Mouse (Mus musculus) forebrain, embryonic 10.5 days (tissue): ENCODE results near the gene Slc8b1. TPM values are rescaled to one million over a fixed set of nuclear protein-coding genes. Genes with fewer than 3 reads are reported as not detected.
"Not testable (repeated sequence)": the region's sequence is repeated elsewhere in the genome, so short reads cannot be mapped to it uniquely, and the experiment has no call there.

ENCODE experiments used
- DNase-seq: peaks from one replicate; pipeline ENCODE4 v3.0.0-alpha.2; 2017; ENCODE audit warnings: low spot score; ENCODE audit errors: extremely low spot score
- H3K27ac ChIP-seq: fragments of 300-500 bp; sonication (generic); 2 replicates; pipeline ENCODE4 v1.5.1; 2016; ENCODE audit warnings: mild to moderate bottlenecking
- H3K27me3 ChIP-seq: fragments of 300-500 bp; sonication (generic); 2 replicates; pipeline ENCODE4 v1.6.1; 2016; ENCODE audit warnings: mild to moderate bottlenecking; ENCODE audit not compliant: poor library complexity, severe bottlenecking
- H3K36me3 ChIP-seq: fragments of 300-500 bp; sonication (generic); replicated peaks from 2 replicates; pipeline ENCODE4 v1.6.1; 2016; ENCODE audit warnings: mild to moderate bottlenecking, moderate library complexity
- H3K4me1 ChIP-seq: fragments of 300-500 bp; sonication (generic); 2 replicates; pipeline ENCODE4 v1.6.1; 2016
- H3K4me3 ChIP-seq: fragments of 300-500 bp; sonication (generic); 2 replicates; pipeline ENCODE4 v1.5.1; 2016; ENCODE audit warnings: mild to moderate bottlenecking, moderate library complexity
- H3K9me3 ChIP-seq: fragments of 300-500 bp; sonication (generic); 2 replicates; pipeline ENCODE4 v1.6.1; 2016; ENCODE audit warnings: mild to moderate bottlenecking, moderate library complexity
- WGBS: fragments of 180-500 bp; shearing (Covaris S2); methylation state at CpG from one replicate; pipeline ENCODE4 v1.1.7; 2016; 5-methylcytosine and 5-hydroxymethylcytosine counted together
- polyA plus RNA-seq: library from polyadenylated mRNA; unstranded; fragments of >200 nt; fragmentation: Nextera tagmentation; extraction: Ambion mirVana; gene quantifications from 2 replicates; pipeline ENCODE4 v1.2.1, GENCODE M21; 2016

Slc8b1 gene
- polyA plus RNA-seq, 1 experiment from 2014 or later = 4.4 TPM

DNA sequence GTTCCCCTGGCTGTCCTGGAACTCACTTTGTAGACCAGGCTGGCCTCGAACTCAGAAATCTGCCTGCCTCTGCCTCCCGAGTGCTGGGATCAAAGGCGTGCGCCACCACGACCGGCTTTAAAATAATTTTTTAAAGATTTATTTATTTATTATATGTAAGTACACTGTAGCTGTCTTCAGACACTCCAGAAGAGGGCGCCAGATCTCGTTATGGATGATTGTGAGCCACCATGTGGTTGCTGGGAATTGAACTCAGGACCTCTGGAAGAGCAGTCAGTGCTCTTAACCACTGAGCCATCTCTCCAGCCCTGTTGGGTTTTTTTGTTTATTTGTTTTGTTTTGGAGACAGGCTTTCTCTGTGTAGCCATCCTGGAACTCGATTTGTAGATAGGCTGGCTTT lies 10.4 kb upstream of the Slc8b1 start:
- H3K36me3 ChIP-seq = peaks cover 25% of the 10 kb centered on the region
- DNase-seq, H3K9me3 ChIP-seq, H3K27me3 ChIP-seq, H3K4me3 ChIP-seq, H3K27ac ChIP-seq: not testable (repeated sequence)
- WGBS = 90% methylated on average over 9 of the region's 9 CpGs
- H3K4me1 ChIP-seq = peaks cover 24% of the 10 kb centered on the region

DNA sequence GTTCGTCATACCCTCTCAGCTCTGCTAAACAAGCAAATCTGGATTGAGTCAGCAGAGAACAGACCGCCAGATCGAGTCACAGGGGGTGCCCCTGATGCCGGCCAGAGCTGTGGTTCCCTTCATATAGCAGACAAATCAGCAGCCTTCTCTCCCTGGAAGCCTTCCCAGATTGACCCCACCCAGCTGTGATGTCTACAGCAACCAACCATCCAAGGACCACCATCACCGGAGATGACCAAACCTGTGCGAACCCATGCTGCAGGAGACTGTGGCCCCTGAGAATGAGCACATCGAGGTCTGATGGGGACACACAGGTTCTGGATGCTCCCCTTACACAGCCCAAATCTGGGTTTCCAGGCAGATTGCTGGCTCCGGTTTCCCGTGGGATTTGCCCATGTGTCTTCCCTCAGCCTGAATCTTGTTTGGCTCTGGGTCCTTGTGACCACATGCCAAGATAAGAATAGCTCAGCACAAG lies 8.8 kb upstream of the Slc8b1 start:
- Histone ChIP-seq H3K4me1 (peaks cover 28% of the 10 kb centered on the region), H3K27me3 (no peaks in the 10 kb centered on the region), H3K27ac (no peak overlapping the region), H3K9me3 (no peaks in the 10 kb centered on the region), H3K36me3 (peaks cover 16% of the 10 kb centered on the region), H3K4me3 (peak overlapping the region; percentile 79)
- 77% methylated on average over 9 of the region's 9 CpGs for WGBS
- no peak for DNase-seq

DNA sequence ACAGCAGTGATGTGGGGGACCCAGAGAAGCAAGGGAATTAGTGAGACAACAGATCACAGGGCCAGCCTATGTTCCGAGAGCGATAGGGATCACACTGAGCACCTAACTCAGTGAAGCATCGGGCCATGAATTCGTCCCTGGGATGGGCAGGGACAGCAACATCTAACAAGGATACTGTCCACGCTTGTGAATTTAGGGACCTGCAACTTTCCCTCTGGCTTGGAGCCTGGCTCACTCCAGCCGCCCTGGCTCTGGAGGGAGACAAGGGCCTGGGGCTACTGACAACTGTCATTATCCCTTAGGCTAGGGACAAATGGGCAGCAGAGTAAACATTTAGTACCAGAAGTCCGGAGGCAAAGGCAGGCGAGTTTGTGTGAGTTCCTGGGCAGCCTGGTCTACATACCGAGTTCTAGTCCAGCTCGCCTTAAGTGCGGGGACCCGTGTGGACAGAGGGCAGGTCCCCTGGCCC lies 8.3 kb upstream of the Slc8b1 start:
- peaks cover 11% of the 10 kb centered on the region for H3K36me3 ChIP-seq
- peak overlapping the region; percentile 79 for H3K4me3 ChIP-seq
- H3K27me3 ChIP-seq = no peaks in the 10 kb centered on the region
- no peaks in the 10 kb centered on the region for H3K9me3 ChIP-seq
- no peak for DNase-seq
- WGBS = 7% methylated on average over 12 of the region's 12 CpGs
- peaks cover 28% of the 10 kb centered on the region for H3K4me1 ChIP-seq
- H3K27ac ChIP-seq = peak overlapping the region; percentile 86

DNA sequence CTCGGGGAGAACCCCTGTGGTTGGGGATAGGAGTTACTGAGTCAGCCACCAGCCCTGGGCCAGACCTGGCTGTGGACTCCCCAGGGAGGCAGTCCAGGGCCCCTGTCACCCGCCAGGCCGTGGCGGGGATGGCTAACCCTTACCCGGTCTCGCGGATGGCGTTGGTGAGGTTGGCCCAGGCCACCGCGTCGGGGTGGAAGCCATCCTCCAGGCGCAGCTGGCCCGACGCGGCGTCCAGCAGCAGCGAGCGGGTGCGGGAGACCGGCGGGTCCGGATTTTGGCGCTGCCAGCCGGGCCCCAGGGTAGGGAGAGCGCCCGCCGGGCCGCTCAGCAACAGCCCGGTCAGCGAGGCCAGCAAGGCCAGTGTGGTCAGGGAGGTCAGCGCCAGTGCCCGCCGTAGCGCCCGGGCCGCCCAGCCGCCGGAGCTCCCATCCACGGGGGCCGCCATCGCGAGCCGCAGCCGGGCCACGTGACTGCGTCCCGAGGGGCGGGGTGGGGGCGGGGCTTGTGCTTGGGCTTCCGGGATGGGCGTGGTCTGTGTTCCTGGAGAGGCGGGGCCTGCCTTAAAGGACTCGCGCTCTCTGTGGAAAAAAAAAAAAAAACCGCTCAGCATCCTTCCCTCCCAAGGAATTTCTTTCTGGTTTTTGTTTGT lies 7.7 kb upstream of the Slc8b1 start, which contains the start of gene Plbd2:
TSS of gene Plbd2 (minus strand) at position 482 of the 652 bp plus-strand sequence.
- WGBS = under 1% methylated on average over 55 of the region's 55 CpGs
- Histone ChIP-seq H3K4me1 (peaks cover 28% of the 10 kb centered on the region), H3K27ac (peak within 1 kb of the TSS; percentile 86), H3K36me3 (peaks cover 6% of the 10 kb centered on the region), H3K27me3 (no peaks in the 10 kb centered on the region), H3K9me3 (no peaks in the 10 kb centered on the region), H3K4me3 (peak within 1 kb of the TSS; percentile 79)
- DNase-seq = peak; percentile 96

DNA sequence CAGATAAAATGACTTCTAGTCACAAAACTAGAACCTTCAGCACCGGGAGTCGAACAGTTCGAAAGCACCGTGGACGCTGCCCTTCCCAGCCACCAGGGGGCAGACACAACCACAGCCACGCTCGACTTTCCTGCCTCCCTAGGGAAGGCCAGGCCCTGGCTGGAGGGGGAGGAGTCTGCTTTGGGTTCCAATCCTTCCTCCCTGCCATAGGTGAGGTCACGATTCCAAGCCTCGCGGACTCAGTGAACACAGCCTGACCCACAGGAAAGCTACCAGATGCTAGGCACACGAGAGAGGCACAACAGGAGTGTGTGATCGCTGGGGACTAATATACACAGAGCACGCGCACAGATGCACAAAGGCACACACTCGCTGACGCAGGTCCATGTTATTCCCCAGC lies 5.6 kb upstream of the Slc8b1 start:
- 21% methylated on average over 16 of the region's 16 CpGs for WGBS
- peak; percentile 81 for DNase-seq
- peaks cover 33% of the 10 kb centered on the region for H3K4me1 ChIP-seq
- H3K27me3 ChIP-seq = no peaks in the 10 kb centered on the region
- H3K4me3 ChIP-seq = peak overlapping the region; percentile 16
- peak overlapping the region; percentile 6; the same call in 1 of the 2 replicates for H3K27ac ChIP-seq
- H3K9me3 ChIP-seq = no peaks in the 10 kb centered on the region
- H3K36me3 ChIP-seq = no peaks in the 10 kb centered on the region

DNA sequence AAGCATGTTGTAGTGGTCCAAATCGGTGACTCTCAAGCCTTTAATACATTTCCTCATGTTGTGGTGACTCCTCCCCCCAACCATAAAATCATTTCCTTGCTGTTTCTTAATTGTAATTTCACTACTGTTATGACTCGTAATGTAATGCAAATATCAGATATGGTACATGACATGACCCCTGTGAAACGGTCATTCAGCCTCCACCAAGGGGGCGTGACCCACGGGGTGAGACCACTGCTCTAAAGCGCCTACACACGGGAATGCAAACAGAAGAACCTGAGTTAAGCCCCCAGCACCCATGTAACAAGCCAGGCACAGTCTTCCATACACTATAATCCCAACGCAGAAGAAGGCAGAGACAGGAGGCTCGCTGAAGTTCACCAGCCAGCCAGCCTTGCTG lies 5.2 kb upstream of the Slc8b1 start:
- Histone ChIP-seq H3K4me3 (peak overlapping the region; percentile 16; the same call in 1 of the 2 replicates), H3K4me1 (peaks cover 37% of the 10 kb centered on the region), H3K27ac (peak overlapping the region; percentile 6; the same call in 1 of the 2 replicates), H3K9me3 (no peaks in the 10 kb centered on the region), H3K27me3 (no peaks in the 10 kb centered on the region), H3K36me3 (no peaks in the 10 kb centered on the region)
- no peak for DNase-seq
- 69% methylated on average over 9 of the region's 9 CpGs for WGBS

DNA sequence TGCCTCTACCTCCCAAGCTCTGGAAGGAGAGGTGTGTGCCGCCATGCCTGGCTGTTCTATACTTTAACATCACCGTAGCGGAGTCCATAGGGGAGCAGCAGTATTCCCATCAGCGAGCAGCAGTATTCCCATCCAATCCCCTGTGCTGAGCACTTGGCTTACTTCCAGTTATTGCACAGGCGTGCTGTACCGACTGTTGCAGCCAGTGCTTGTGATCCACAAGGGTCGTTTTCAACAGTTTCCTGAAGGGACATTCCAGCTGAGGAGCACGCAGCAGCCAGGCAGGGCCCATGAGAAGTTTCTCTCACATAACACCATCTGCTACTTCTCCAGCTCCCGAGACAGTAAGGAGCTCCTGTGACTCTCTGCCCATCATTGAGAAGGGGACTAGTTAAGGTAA lies 4.5 kb upstream of the Slc8b1 start:
- Histone ChIP-seq H3K4me1 (peaks cover 43% of the 10 kb centered on the region), H3K27me3 (peaks cover 4% of the 10 kb centered on the region), H3K9me3 (no peaks in the 10 kb centered on the region), H3K27ac (no peak overlapping the region), H3K36me3 (no peaks in the 10 kb centered on the region), H3K4me3 (no peak overlapping the region)
- 84% methylated on average over 9 of the region's 9 CpGs for WGBS
- DNase-seq = no peak

DNA sequence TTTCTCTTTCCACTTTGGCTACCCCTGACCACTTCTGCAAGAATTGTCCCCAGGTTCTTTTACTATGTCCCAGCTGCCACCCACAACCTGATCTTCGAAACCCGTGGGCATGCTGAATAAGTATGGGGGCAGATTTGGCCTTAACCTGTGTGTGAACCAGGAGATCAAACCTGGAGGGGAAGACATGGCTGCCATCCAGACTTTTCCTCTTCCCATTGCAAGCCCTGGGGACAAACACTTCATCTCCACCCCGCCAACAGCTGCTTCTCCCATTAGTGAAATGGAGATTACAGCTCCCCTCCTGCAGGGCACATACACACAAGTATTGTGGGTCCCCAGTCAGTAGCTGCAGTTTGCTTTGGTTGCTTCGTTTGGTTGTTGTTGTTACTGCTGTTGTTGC lies 3.7 kb upstream of the Slc8b1 start:
- DNase-seq = no peak
- H3K9me3 ChIP-seq = no peaks in the 10 kb centered on the region
- H3K4me3 ChIP-seq = no peak overlapping the region
- WGBS = 57% methylated on average over 4 of the region's 4 CpGs
- no peak overlapping the region for H3K27ac ChIP-seq
- peaks cover 41% of the 10 kb centered on the region for H3K4me1 ChIP-seq
- H3K36me3 ChIP-seq = no peaks in the 10 kb centered on the region
- H3K27me3 ChIP-seq = peaks cover 12% of the 10 kb centered on the region

DNA sequence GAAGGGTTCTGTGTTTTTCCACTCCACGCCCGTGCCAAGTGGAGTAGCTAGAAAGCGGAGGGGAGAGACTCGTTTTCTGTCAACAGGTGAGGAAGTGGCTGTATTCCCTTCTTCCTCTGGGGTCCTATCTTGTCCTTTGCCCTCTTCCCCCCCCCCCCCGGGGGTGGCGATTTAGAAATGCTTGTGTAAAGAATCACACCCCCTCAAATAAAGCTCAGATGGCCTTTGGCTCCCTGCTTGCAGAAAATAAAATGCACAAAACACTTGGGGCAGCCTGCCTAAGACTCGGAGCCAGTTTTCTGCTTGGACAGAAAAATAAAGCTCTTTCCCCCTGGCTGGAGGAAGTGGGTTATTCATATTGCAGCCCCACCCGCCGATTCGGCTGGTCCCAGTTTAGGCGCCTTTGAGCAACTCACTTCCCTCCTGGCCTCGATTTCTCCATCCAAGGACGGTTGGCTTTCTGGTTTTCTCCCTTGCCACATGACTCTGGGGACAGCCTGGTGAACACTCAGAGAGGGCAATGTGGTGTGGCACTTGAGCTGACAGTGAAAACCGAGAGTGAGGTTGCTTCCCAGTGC lies 764 bp downstream of the Slc8b1 start:
- Histone ChIP-seq H3K36me3 (no peaks in the 10 kb centered on the region), H3K4me1 (peaks cover 49% of the 10 kb centered on the region), H3K27me3 (peaks cover 28% of the 10 kb centered on the region), H3K27ac (peak overlapping the region; percentile 80; the same call in 1 of the 2 replicates), H3K9me3 (no peaks in the 10 kb centered on the region), H3K4me3 (peak overlapping the region; percentile 61)
- WGBS = 32% methylated on average over 14 of the region's 14 CpGs
- DNase-seq = no peak

DNA sequence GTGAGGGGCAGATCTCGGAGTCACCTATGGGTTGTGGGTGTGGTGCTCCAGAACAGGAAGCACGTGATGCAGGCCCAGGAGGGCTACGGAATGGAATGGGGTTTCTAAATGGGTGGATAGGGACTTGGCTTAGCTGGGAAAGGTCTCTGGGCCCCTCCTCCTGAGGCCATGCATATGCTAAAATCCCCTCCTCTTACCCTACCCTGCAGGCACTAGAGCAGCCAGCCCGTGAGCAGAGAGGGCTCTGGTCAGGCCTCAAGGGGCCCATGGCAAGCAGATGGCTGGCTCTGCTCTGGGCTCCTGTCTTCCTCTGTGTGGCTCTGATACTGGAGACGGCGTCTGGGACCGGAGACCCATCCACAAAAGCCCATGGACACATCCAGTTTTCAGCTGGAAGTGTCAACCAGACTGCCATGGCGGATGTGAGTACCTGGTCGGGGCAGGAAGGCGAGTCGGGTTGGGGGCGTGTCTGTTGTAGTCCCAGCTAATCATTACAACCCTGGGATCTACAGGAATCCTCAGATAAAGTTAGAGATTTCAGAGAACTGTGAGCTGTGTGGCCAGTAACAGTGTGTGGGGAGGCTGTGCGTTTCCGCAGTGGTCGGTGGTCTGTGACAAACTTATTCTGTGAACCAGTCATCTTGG lies 2.1 kb downstream of the Slc8b1 start:
- Histone ChIP-seq H3K9me3 (no peaks in the 10 kb centered on the region), H3K4me3 (no peak overlapping the region), H3K36me3 (no peaks in the 10 kb centered on the region), H3K27me3 (peaks cover 28% of the 10 kb centered on the region), H3K4me1 (peaks cover 62% of the 10 kb centered on the region), H3K27ac (peak overlapping the region; percentile 40; the same call in 1 of the 2 replicates)
- 38% methylated on average over 15 of the region's 15 CpGs for WGBS
- no peak for DNase-seq

DNA sequence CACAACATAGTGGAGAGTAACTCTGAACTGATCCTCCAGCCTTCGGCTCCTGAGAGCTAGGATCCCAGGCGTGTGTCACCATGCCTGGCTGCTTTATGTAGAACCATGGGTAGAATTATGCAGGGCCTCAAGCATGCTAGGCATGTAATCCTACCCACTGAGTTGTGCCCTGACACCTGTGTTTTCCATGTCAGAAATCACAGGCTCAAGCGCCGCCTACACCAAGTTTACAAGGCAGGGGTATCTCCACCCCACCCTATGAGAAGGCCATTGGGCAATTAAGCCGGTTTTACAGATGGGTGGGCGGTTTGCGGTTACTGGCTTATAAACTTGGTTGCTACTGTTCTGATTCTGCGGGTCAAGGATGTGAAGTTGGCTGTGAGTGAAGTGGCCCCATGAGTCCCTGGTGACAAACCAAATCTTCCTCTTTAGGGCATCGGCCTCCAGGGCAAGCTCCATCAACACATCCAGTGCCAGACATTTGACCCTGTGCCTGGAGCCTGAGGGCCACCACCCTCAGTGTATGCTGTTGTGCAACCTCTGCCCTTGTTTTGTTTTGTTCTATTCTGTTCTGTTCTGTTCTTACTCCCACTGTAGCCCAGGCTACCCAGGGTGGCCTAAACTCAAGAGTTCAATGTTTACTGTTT lies 3.2 kb downstream of the Slc8b1 start:
- Histone ChIP-seq H3K4me1 (peaks cover 63% of the 10 kb centered on the region), H3K9me3 (no peaks in the 10 kb centered on the region), H3K27me3 (peaks cover 28% of the 10 kb centered on the region), H3K36me3 (no peaks in the 10 kb centered on the region), H3K27ac (no peak overlapping the region), H3K4me3 (no peak overlapping the region)
- 92% methylated on average over 9 of the region's 9 CpGs for WGBS
- no peak for DNase-seq

DNA sequence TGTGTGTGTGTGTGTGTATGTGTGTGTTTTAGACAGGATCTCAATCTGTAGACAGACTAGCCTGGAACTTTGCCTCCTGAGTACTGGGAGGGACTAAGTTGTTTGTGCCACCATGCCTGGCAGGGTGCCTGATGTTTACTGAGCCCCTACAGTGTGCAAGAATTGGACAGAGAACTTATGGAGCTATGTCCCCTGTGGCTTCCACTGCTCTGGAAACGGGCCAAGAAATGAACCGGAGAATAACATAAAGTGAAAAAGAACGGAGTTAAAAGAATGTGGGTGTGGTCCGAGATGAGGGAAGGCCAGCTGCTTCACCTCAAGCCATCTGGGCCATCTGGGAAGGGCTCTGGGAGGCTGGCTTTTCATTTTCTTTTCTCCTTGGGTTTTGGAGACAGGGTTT lies 3.8 kb downstream of the Slc8b1 start:
- 65% methylated on average over 4 of the region's 4 CpGs for WGBS
- Histone ChIP-seq H3K27ac (no peak overlapping the region), H3K27me3 (peaks cover 28% of the 10 kb centered on the region), H3K36me3 (no peaks in the 10 kb centered on the region), H3K4me3 (no peak overlapping the region), H3K9me3 (no peaks in the 10 kb centered on the region), H3K4me1 (peaks cover 63% of the 10 kb centered on the region)
- no peak for DNase-seq
